Mouse (Mus musculus) forebrain, embryonic 13.5 days (tissue): ENCODE data around the gene Npepps. TPM values are rescaled to one million over a fixed set of nuclear protein-coding genes. Genes with fewer than 3 reads are reported as not detected.
A peak's percentile ranks its signal among the peaks of the same experiment; 100 is the strongest.
"Not testable (repeated sequence)": the region's sequence is repeated elsewhere in the genome, so short reads cannot be mapped to it uniquely, and the experiment has no call there.

Experiments used
- ATAC-seq: fragments of 200-750 bp; cut with Nextera tagmentation; 2 replicates; pipeline ENCODE4 v1.8.0; 2017
- H3K27ac ChIP-seq: fragments of 300-500 bp; sonication (generic); 2 replicates; pipeline ENCODE4 v1.5.1; 2015; ENCODE audit warnings: inconsistent platforms, mild to moderate bottlenecking, moderate library complexity
- H3K27me3 ChIP-seq: fragments of 300-500 bp; sonication (generic); 2 replicates; pipeline ENCODE4 v1.6.1; 2015; ENCODE audit warnings: mild to moderate bottlenecking, inconsistent platforms
- H3K36me3 ChIP-seq: fragments of 300-500 bp; sonication (generic); 2 replicates; pipeline ENCODE4 v1.6.1; 2015; ENCODE audit warnings: mild to moderate bottlenecking, inconsistent platforms; ENCODE audit not compliant: poor library complexity, severe bottlenecking
- H3K4me1 ChIP-seq: fragments of 300-500 bp; sonication (generic); 2 replicates; pipeline ENCODE4 v1.6.1; 2015; ENCODE audit warnings: inconsistent platforms
- H3K4me2 ChIP-seq: fragments of 300-500 bp; sonication (generic); 2 replicates; pipeline ENCODE4 v1.6.1; 2015; ENCODE audit warnings: inconsistent platforms, mild to moderate bottlenecking, moderate library complexity
- H3K4me3 ChIP-seq: fragments of 300-500 bp; sonication (generic); 2 replicates; pipeline ENCODE4 v1.5.1; 2015; ENCODE audit warnings: mild to moderate bottlenecking, inconsistent platforms
- H3K9ac ChIP-seq: fragments of 300-500 bp; sonication (generic); 2 replicates; pipeline ENCODE4 v1.6.1; 2015; ENCODE audit warnings: mild to moderate bottlenecking, inconsistent platforms
- H3K9me3 ChIP-seq: fragments of 300-500 bp; sonication (generic); replicated peaks from 2 replicates; pipeline ENCODE4 v1.6.1; 2016; ENCODE audit warnings: inconsistent platforms
- WGBS: fragments of 180-500 bp; shearing (Covaris S2); methylation state at CpG from one replicate; pipeline ENCODE4 v1.1.7; 2015; 5-methylcytosine and 5-hydroxymethylcytosine counted together
- polyA plus RNA-seq: library from polyadenylated mRNA; unstranded; fragments of >200 nt; fragmentation: Nextera tagmentation; extraction: Ambion mirVana; gene quantifications from 2 replicates; pipeline ENCODE4 v1.2.1, GENCODE M21; 2015

Gene Npepps
- polyA plus RNA-seq, 1 experiment from 2014 or later, result 131 TPM

DNA sequence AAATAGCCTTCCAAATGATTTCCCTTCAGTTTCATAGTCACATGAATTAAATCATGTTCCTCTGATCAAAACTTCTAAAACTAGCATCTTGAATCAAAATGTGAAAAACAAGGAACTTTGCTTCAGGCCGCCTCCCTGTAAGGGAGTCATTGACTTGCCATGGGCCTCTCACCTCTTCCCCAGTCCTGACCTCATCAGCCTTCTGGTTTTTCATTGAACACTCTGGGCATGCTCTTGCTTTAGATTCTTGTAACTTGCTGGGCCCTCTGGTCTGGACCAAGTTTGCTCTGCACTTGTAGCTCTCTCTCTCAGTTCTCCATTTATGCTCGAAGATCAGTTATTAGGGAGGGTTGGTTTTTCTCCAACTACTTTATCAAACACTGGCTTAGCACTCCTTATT is 58.8 kb downstream of the Npepps start:
- H3K4me2 ChIP-seq, result no peak overlapping the region
- H3K36me3 ChIP-seq, result peaks cover 85% of the 10 kb centered on the region
- no peak overlapping the region for H3K4me3 ChIP-seq
- no peak overlapping the region for H3K9ac ChIP-seq
- 99% methylated on average over 2 of the region's 2 CpGs for WGBS
- no peaks in the 10 kb centered on the region for H3K27me3 ChIP-seq
- H3K9me3 ChIP-seq, result no peaks in the 10 kb centered on the region
- H3K27ac ChIP-seq, result no peak overlapping the region
- H3K4me1 ChIP-seq, result no peaks in the 10 kb centered on the region
- no peak for ATAC-seq

DNA sequence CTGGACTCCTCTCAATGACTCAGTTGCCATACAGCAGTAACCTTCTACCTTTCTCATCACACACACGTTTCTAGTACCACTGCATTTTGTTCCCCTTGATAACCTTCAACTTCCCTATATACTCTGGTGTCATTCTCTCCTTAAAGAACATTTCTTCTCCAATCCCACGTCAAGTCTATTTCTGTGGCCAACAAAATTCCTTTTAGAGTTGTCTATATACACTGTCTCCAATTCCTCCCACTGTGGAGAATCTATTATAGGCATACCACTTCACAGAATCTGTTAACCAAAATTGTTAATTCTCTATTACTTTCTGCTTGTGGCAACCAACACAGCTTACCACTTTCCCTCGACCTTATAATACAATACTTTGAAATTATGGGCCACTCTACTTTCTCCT is 60.2 kb downstream of the Npepps start:
- ATAC-seq, result no peak
- Histone ChIP-seq H3K9ac (no peak overlapping the region), H3K27ac (no peak overlapping the region), H3K27me3 (no peaks in the 10 kb centered on the region), H3K9me3 (no peaks in the 10 kb centered on the region), H3K36me3 (peaks cover 89% of the 10 kb centered on the region), H3K4me1 (no peaks in the 10 kb centered on the region), H3K4me2 (no peak overlapping the region), H3K4me3 (no peak overlapping the region)
- 87% methylated on average over 3 of the region's 3 CpGs for WGBS

DNA sequence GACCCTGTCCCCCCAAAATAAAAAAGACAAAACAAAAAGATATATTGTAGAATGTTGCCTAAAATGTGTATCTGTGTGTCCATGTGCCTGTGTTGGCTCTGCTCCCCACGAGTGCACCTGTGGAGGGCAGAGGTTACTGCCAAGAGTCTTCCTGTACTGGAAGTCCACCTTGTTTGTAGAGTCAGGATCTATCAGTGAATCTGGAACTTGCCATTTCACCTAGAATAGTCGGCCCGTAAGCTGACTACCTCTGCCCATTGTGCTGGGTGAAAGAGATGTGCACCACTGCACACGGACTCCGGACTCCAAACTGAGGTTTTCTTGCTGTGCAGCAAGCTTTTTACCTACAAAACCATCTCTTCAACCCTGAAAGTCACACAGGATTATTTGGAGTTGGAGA is 66.0 kb downstream of the Npepps start:
- Histone ChIP-seq H3K4me1 (no peaks in the 10 kb centered on the region), H3K4me3 (no peak overlapping the region), H3K4me2 (no peak overlapping the region), H3K36me3 (peaks cover 99% of the 10 kb centered on the region), H3K27ac (no peak overlapping the region), H3K9me3 (no peaks in the 10 kb centered on the region), H3K27me3 (no peaks in the 10 kb centered on the region), H3K9ac (no peak overlapping the region)
- ATAC-seq, result no peak
- WGBS, result 92% methylated on average over 5 of the region's 5 CpGs

DNA sequence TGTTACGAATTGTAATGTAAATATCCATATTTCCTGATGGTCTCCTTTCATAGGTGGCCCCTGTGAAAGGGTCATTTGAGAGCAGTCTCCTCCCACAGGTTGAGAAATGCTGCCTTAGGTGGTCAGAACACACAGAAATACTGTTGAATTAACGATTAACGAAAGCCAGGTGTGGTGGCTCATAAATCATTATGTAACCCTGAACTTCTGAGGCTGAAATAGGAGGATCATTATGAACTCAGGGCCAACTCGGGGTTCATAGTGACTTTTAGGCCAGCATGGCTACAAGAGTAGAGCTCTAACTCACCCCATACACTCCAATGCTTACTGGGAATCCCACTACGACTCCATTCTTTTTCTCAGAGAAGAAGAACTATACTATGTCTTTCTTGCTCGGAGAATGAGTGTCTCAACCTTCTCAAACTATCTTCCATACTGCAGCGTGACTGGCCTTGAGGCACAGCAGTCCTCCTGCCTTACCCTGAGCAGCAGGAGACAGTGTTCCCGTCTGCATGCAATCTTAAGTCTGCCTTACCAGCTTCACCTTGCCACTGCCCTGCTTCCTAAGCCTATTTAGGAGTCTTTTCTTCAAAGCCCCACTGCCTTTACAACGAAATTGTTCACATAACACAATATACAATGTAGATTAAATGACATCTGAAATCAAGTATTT is 69.6 kb downstream of the Npepps start:
- Histone ChIP-seq H3K27ac (no peak overlapping the region), H3K4me2 (no peak overlapping the region), H3K4me3 (no peak overlapping the region), H3K9ac (no peak overlapping the region), H3K9me3 (no peaks in the 10 kb centered on the region), H3K36me3 (peaks cover 97% of the 10 kb centered on the region), H3K27me3 (no peaks in the 10 kb centered on the region), H3K4me1 (no peaks in the 10 kb centered on the region)
- no peak for ATAC-seq
- WGBS, result 93% methylated on average over 9 of the region's 9 CpGs

DNA sequence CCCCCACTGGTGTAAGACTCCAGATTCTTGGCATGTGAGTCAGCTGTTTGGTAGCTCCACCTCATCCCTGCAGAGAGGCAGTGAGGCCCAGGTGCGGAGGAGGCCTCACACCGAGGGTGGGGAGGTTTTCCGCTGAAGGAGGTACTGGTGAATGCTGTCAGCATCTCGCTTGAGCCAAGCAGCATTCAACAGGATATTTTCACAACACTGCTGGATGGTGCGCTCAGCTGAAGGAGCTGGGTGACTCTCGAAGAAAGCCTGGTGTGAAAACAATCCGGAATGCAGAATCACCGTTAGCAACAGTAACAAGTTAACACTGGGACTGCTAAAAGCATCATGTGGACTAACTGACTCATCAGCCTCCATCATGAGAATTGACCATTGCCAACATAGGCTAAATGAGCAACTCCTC is 73.4 kb downstream of the Npepps start:
- no peak for ATAC-seq
- no peak overlapping the region for H3K4me3 ChIP-seq
- H3K36me3 ChIP-seq, result peaks cover 63% of the 10 kb centered on the region
- no peak overlapping the region for H3K4me2 ChIP-seq
- no peaks in the 10 kb centered on the region for H3K27me3 ChIP-seq
- H3K4me1 ChIP-seq, result no peaks in the 10 kb centered on the region
- no peak overlapping the region for H3K9ac ChIP-seq
- no peak overlapping the region for H3K27ac ChIP-seq
- no peaks in the 10 kb centered on the region for H3K9me3 ChIP-seq
- WGBS, result 77% methylated on average over 8 of the region's 8 CpGs

DNA sequence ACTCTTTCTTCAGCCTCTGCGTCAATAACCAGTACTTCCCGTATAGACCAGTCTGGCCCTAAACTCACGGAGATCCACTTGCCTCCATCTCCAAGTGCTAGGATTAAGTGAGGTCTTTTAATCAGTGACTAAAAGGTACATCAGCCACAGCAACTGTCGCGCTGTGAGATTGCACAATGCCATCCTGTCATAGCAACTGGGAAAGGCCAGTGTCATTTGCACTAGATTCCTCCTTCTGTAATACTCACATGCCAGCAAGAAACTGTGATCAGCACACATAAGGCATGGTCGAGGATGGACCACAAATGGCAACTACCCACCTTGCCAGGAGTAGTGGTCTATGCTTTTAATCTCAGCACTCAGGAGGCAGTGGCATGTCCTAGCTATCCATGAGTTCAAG is 80.9 kb downstream of the Npepps start:
- no peak overlapping the region for H3K4me2 ChIP-seq
- WGBS, result 91% methylated on average over 6 of the region's 6 CpGs

DNA sequence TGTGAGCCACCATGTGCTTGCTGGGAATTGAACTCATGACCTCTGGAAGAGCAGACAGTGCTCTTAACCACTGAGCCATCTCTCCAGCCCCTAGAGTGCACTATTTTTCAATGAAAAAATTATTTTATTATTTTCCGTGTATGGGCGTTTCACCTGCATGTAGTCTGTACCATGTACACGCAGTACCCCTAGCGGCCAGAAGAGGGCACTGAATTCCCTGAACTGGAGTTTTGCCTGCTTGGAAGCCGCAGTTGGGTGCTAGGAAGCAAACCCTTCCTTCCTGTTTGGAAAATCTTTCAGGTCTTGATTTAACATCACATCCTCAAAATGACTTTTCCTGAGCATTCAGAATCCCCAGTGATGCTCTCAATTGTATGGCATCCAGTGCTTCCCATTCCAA is 81.8 kb downstream of the Npepps start:
- ATAC-seq, result no peak
- 19% methylated on average over 5 of the region's 5 CpGs for WGBS
- no peak overlapping the region for H3K27ac ChIP-seq
- no peaks in the 10 kb centered on the region for H3K36me3 ChIP-seq
- H3K4me2 ChIP-seq, result no peak overlapping the region
- H3K4me1 ChIP-seq, result no peaks in the 10 kb centered on the region
- H3K4me3 ChIP-seq, result no peak overlapping the region
- H3K27me3 ChIP-seq, result no peaks in the 10 kb centered on the region
- H3K9ac ChIP-seq, result no peak overlapping the region
- no peaks in the 10 kb centered on the region for H3K9me3 ChIP-seq

More for the DNA sequence above, 80.9 kb downstream of the Npepps start:
- Histone ChIP-seq H3K27me3 (no peaks in the 10 kb centered on the region), H3K4me1 (no peaks in the 10 kb centered on the region), H3K27ac (no peak overlapping the region), H3K36me3 (no peaks in the 10 kb centered on the region), H3K9me3 (no peaks in the 10 kb centered on the region), H3K9ac (no peak overlapping the region), H3K4me3 (no peak overlapping the region)
- no peak for ATAC-seq

DNA sequence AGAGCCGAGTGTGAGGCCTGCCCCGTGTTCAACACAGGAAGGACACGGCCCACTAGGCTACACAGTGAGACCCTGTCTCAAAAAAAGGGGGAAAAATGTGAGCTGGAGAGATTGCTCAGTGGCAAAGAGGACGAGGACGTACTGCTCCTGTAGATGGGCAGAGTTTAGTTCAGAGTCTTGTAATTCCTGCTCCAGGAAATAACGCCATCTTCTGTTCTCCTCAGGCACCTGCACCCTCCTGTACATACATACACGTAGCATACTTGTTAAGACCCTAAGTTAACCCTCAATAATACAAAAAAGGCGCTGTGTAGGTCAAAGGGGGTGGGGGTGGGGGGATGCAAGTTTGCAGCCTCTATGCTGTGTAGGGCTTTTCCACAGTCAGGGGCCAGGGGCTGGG is 83.4 kb downstream of the Npepps start:
- H3K27ac ChIP-seq, result no peak overlapping the region
- no peak overlapping the region for H3K9ac ChIP-seq
- no peak for ATAC-seq
- H3K4me1 ChIP-seq, result no peaks in the 10 kb centered on the region
- H3K4me2 ChIP-seq, result no peak overlapping the region
- 77% methylated on average over 8 of the region's 8 CpGs for WGBS
- H3K27me3 ChIP-seq, result no peaks in the 10 kb centered on the region
- no peaks in the 10 kb centered on the region for H3K9me3 ChIP-seq
- H3K4me3 ChIP-seq, result no peak overlapping the region
- no peaks in the 10 kb centered on the region for H3K36me3 ChIP-seq

DNA sequence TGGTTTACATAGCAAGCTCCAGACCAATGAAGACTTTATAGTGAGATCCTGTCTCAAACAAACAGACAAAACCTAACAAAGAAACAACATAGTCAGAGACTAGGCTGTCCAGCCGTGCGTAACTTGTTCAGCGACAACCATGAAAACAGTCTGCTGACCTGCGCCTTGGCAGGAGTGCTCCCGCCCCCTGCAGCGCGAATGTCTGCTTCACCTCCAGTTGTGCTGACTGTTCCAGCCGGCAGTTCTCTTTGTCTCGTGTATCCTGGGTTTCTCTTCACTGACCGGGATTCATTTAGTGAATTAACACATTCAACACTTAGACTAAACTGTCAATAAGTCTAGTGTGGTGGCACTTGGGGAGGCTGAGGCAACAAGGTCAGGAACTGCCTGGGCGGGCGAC is 83.9 kb downstream of the Npepps start:
- Histone ChIP-seq H3K4me1 (no peaks in the 10 kb centered on the region), H3K9me3 (no peaks in the 10 kb centered on the region), H3K27ac (no peak overlapping the region), H3K4me2 (no peak overlapping the region), H3K36me3 (no peaks in the 10 kb centered on the region), H3K27me3 (no peaks in the 10 kb centered on the region), H3K4me3 (no peak overlapping the region), H3K9ac (no peak overlapping the region)
- no peak for ATAC-seq
- WGBS, result 74% methylated on average over 12 of the region's 12 CpGs

DNA sequence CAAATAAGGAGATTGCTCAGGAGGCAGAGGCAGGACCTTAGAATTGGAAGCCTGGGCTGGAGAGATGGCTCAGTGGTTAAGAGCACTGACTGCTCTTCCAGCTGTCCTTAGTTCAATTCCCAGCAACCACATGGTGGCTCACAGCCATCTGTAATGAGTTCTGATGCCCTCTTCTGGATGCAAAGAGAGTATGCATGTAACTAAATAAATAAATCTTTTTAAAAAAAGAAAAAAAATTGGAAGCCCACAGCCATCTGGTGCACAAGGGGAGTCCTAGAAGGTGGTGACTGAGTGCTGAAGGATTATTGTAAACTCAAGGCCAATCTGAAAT is 87.9 kb downstream of the Npepps start:
- peaks cover 11% of the 10 kb centered on the region for H3K4me1 ChIP-seq
- H3K27ac ChIP-seq, result no peak overlapping the region
- ATAC-seq, result no peak
- H3K9ac ChIP-seq, result no peak overlapping the region
- no peak overlapping the region for H3K4me3 ChIP-seq
- H3K36me3 ChIP-seq, result no peaks in the 10 kb centered on the region
- H3K9me3 ChIP-seq, result no peaks in the 10 kb centered on the region
- no peak overlapping the region for H3K4me2 ChIP-seq
- H3K27me3 ChIP-seq, result no peaks in the 10 kb centered on the region

DNA sequence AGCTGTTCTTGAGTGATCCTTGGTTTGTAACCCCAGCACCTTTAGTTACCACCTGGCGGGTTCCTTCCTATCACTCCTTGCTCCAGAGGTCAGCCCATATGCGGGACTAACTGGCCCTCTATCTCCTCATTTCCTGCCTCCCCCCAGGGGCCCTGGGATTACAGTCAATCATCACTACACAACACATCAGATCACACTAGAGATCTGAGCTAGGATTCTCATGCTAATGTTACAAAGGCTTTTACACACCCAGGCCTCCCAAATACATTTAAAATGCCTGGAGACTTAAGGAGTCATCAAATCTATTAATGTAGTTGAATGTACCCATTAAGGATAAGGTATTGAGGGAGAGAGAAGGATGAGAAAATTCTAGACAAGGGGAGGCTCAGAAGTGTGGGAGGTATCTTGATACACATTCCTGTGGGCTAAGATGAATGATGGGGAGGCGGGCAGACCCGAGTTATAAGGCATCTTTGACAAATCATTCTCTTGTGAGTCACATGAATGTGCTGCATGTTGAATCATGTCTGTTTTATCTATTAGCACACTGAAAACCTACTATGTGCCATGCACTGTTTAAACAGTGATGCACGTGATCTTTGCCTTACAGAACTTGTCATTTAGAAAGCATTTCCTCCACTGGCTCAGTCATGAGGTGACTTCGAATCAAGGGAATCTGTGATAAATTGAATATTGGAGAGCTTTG is 88.4 kb downstream of the Npepps start:
- WGBS, result 84% methylated on average over 6 of the region's 6 CpGs
- Histone ChIP-seq H3K27me3 (no peaks in the 10 kb centered on the region), H3K9me3 (no peaks in the 10 kb centered on the region), H3K4me1 (peaks cover 11% of the 10 kb centered on the region), H3K4me2 (no peak overlapping the region), H3K9ac (no peak overlapping the region), H3K4me3 (no peak overlapping the region), H3K27ac (no peak overlapping the region), H3K36me3 (no peaks in the 10 kb centered on the region)
- no peak for ATAC-seq

DNA sequence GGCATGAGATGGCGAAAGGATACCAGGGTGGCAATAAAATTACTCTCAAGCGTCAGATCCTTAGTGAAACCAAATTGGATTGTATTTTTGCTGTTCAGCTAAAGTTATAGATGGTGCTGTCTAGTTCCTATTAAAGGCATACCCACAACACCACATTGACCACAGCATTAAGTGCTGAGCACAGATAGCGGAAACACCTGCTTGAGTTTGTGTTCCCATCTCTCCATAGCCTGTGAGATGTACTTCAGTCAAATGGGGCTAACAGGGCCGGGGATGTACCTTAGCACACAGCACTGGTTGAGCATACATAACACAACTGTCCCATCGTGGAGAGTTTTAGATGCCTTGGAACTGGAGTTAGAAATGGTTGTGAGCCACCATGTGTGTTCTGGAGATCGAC is 89.4 kb downstream of the Npepps start:
- Histone ChIP-seq H3K9me3 (no peaks in the 10 kb centered on the region), H3K27me3 (no peaks in the 10 kb centered on the region), H3K4me3 (no peak overlapping the region), H3K36me3 (no peaks in the 10 kb centered on the region), H3K4me2 (no peak overlapping the region), H3K9ac (no peak overlapping the region), H3K4me1 (peaks cover 19% of the 10 kb centered on the region), H3K27ac (no peak overlapping the region)
- no peak for ATAC-seq
- 89% methylated on average over 6 of the region's 6 CpGs for WGBS

DNA sequence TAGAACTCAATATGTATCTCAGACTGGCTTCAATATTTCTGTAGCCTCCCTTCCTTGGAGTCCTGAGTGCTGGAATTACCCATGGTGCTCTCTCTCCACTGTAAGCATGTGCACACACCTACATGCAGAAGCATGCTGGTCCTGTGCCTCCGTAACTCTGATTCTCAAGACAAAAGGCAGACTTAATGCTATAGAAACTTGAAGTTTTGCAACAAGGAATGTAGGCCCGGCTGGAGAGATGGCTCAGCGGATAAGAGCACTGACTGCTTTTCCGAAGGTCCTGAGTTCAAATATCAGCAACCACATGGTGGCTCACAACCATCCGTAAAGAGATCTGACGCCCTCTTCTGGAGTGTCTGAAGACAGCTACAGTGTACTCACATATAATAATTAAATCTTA is 90.8 kb downstream of the Npepps start:
- Histone ChIP-seq H3K27ac (peak overlapping the region; percentile 95; the same call in 1 of the 2 replicates), H3K4me3 (peak overlapping the region; percentile 91; the same call in 1 of the 2 replicates), H3K9ac (peak overlapping the region; percentile 34; the same call in 1 of the 2 replicates), H3K4me2 (peak overlapping the region; percentile 84), H3K4me1 (peaks cover 33% of the 10 kb centered on the region)
- not testable (repeated sequence) for H3K9me3 ChIP-seq, H3K27me3 ChIP-seq, H3K36me3 ChIP-seq, ATAC-seq
- 90% methylated on average over 6 of the region's 6 CpGs for WGBS
